Mouse (Mus musculus) liver, embryonic 11.5 days (tissue): ENCODE results near the gene Pik3c2a. TPM values are rescaled to one million over a fixed set of nuclear protein-coding genes. Genes with fewer than 3 reads are reported as not detected.

ENCODE experiments used
- ATAC-seq: fragments of 200-750 bp; cut with Nextera tagmentation; replicated peaks from 2 replicates; pipeline ENCODE4 v1.8.0; 2017; ENCODE audit warnings: moderate number of reproducible peaks, mild to moderate bottlenecking, moderate TSS enrichment, moderate library complexity; ENCODE audit not compliant: low FRiP score
- DNase-seq: peaks from one replicate; pipeline ENCODE4 v3.0.0-alpha.2; 2017; ENCODE audit warnings: low spot score
- H3K27ac ChIP-seq: fragments of 300-500 bp; sonication (generic); 2 replicates; pipeline ENCODE4 v1.5.1; 2014; ENCODE audit warnings: mild to moderate bottlenecking, low read depth, low read length, control low read depth
- H3K27me3 ChIP-seq: fragments of 300-500 bp; sonication (generic); replicated peaks from 2 replicates; pipeline ENCODE4 v1.6.1; 2014; ENCODE audit warnings: low read length, mixed read lengths; ENCODE audit not compliant: control insufficient read depth, insufficient read depth
- H3K36me3 ChIP-seq: fragments of 300-500 bp; sonication (generic); 2 replicates; pipeline ENCODE4 v1.6.1; 2014; ENCODE audit warnings: mild to moderate bottlenecking, low read length, moderate library complexity, mixed read lengths; ENCODE audit not compliant: control insufficient read depth, insufficient read depth
- H3K4me1 ChIP-seq: fragments of 300-500 bp; sonication (generic); replicated peaks from 2 replicates; pipeline ENCODE4 v1.6.1; 2014; ENCODE audit warnings: low read length, mixed read lengths; ENCODE audit not compliant: control insufficient read depth, insufficient read depth
- H3K4me2 ChIP-seq: fragments of 300-500 bp; sonication (generic); 2 replicates; pipeline ENCODE4 v1.6.1; 2014; ENCODE audit warnings: mild to moderate bottlenecking, control low read depth, moderate library complexity
- H3K4me3 ChIP-seq: fragments of 300-500 bp; sonication (generic); 2 replicates; pipeline ENCODE4 v1.5.1; 2014; ENCODE audit warnings: low read depth, low read length, control low read depth
- H3K9ac ChIP-seq: fragments of 300-500 bp; sonication (generic); 2 replicates; pipeline ENCODE4 v1.6.1; 2014; ENCODE audit warnings: low read depth, low read length, control low read depth
- H3K9me3 ChIP-seq: fragments of 300-500 bp; sonication (generic); 2 replicates; pipeline ENCODE4 v1.6.1; 2016; ENCODE audit warnings: low read length, inconsistent platforms, mixed read lengths; ENCODE audit not compliant: control insufficient read depth
- WGBS: fragments of 180-500 bp; shearing (Covaris S2); extraction: QIAGEN DNeasy Blood & Tissue Kit; methylation state at CpG from one replicate; pipeline ENCODE4 v1.1.7; 2014; 5-methylcytosine and 5-hydroxymethylcytosine counted together
- polyA plus RNA-seq: library from polyadenylated mRNA; unstranded; fragments of >200 nt; fragmentation: Nextera tagmentation; extraction: Ambion mirVana; gene quantifications from 2 replicates; pipeline ENCODE4 v1.2.1, GENCODE M21; 2014

The Pik3c2a gene
- polyA plus RNA-seq, 1 experiment from 2014 or later: 16.8 TPM

- DNase-seq (no peak), ATAC-seq (no peak)
- Histone ChIP-seq H3K27me3 (no peaks in the 10 kb centered on the region), H3K36me3 (peaks cover 27% of the 10 kb centered on the region), H3K4me1 (peaks cover 2% of the 10 kb centered on the region; the same call in 1 of the 2 replicates), H3K4me3 (no peak overlapping the region), H3K9ac (no peak overlapping the region), H3K27ac (no peak overlapping the region), H3K9me3 (no peaks in the 10 kb centered on the region), H3K4me2 (no peak overlapping the region)
- 70% methylated on average over 5 of the region's 5 CpGs for WGBS
Measured at GRCm38 (mm10) chr7:116327901-116328300, 115.3 kb downstream of the Pik3c2a start.

- DNase-seq (peak; percentile 59), ATAC-seq (peak; percentile 72)
- H3K27ac ChIP-seq: no peak overlapping the region
- H3K27me3 ChIP-seq: no peaks in the 10 kb centered on the region
- H3K9ac ChIP-seq: no peak overlapping the region
- WGBS: 33% methylated on average over 10 of the region's 10 CpGs
- no peaks in the 10 kb centered on the region for H3K36me3 ChIP-seq
- 0 out of 2 replicates have a peak overlapping the region, but pooled peaks have one; percentile 41 for H3K4me2 ChIP-seq
- no peaks in the 10 kb centered on the region for H3K9me3 ChIP-seq
- no peak overlapping the region for H3K4me3 ChIP-seq
- no peaks in the 10 kb centered on the region for H3K4me1 ChIP-seq
Measured at GRCm38 (mm10) chr7:116323331-116323964, 119.8 kb downstream of the Pik3c2a start.

- Histone ChIP-seq H3K4me3 (peak overlapping the region; percentile 17; the same call in 1 of the 2 replicates), H3K27me3 (peaks cover 9% of the 10 kb centered on the region; the same call in 1 of the 2 replicates), H3K4me1 (peaks cover 7% of the 10 kb centered on the region; the same call in 1 of the 2 replicates), H3K4me2 (peak overlapping the region; percentile 96), H3K9me3 (no peaks in the 10 kb centered on the region), H3K27ac (no peak overlapping the region), H3K36me3 (no peaks in the 10 kb centered on the region), H3K9ac (peak overlapping the region; percentile 17; the same call in 1 of the 2 replicates)
- DNase-seq: no peak
- ATAC-seq: no peak
- WGBS: 10% methylated on average over 9 of the region's 9 CpGs
Measured at GRCm38 (mm10) chr7:116309456-116309855, 133.8 kb downstream of the Pik3c2a start.

- no peaks in the 10 kb centered on the region for H3K9me3 ChIP-seq
- H3K4me1 ChIP-seq: peaks cover 7% of the 10 kb centered on the region; the same call in 1 of the 2 replicates
- DNase-seq (peak; percentile 51), ATAC-seq (peak; percentile 19)
- H3K4me3 ChIP-seq: peak overlapping the region; percentile 88
- H3K27ac ChIP-seq: peak overlapping the region; percentile 11; the same call in 1 of the 2 replicates
- H3K27me3 ChIP-seq: peaks cover 9% of the 10 kb centered on the region; the same call in 1 of the 2 replicates
- H3K36me3 ChIP-seq: no peaks in the 10 kb centered on the region
- peak overlapping the region; percentile 96 for H3K4me2 ChIP-seq
- WGBS: 3% methylated on average over 16 of the region's 16 CpGs
- H3K9ac ChIP-seq: peak overlapping the region; percentile 69
Measured at GRCm38 (mm10) chr7:116308632-116308991, 134.6 kb downstream of the Pik3c2a start.

GRCm38 (mm10) chr7:116307871-116308631, 135.2 kb downstream of the Pik3c2a start, which contains the start of gene Plekha7:
TSS of gene Plekha7 (minus strand) at chr7:116308376.
- 0% methylated on average over 58 of the region's 65 CpGs for WGBS
- Histone ChIP-seq H3K9me3 (no peaks in the 10 kb centered on the region), H3K36me3 (no peaks in the 10 kb centered on the region), H3K4me2 (peak within 1 kb of the TSS; percentile 96), H3K9ac (peak within 1 kb of the TSS; percentile 69), H3K4me1 (peaks cover 7% of the 10 kb centered on the region; the same call in 1 of the 2 replicates), H3K4me3 (peak within 1 kb of the TSS; percentile 88), H3K27me3 (peaks cover 9% of the 10 kb centered on the region; the same call in 1 of the 2 replicates), H3K27ac (peak within 1 kb of the TSS; percentile 11; the same call in 1 of the 2 replicates)
- ATAC-seq (peak; percentile 80), DNase-seq (peak; percentile 80)

GRCm38 (mm10) chr7:116307099-116307870, 136.0 kb downstream of the Pik3c2a start:
- H3K9me3 ChIP-seq: no peaks in the 10 kb centered on the region
- H3K36me3 ChIP-seq: no peaks in the 10 kb centered on the region
- H3K27me3 ChIP-seq: peaks cover 9% of the 10 kb centered on the region; the same call in 1 of the 2 replicates
- peaks cover 7% of the 10 kb centered on the region; the same call in 1 of the 2 replicates for H3K4me1 ChIP-seq
- peak overlapping the region; percentile 96 for H3K4me2 ChIP-seq
- H3K27ac ChIP-seq: no peak overlapping the region
- ATAC-seq (peak; percentile 72), DNase-seq (peak; percentile 76)
- under 1% methylated on average over 62 of the region's 63 CpGs for WGBS
- H3K9ac ChIP-seq: peak overlapping the region; percentile 69
- H3K4me3 ChIP-seq: peak overlapping the region; percentile 88

- Histone ChIP-seq H3K9ac (no peak overlapping the region), H3K27ac (no peak overlapping the region)
- no peak for DNase-seq
Measured at GRCm38 (mm10) chr7:116306601-116307000, 136.6 kb downstream of the Pik3c2a start.

More at GRCm38 (mm10) chr7:116306601-116307000, 136.6 kb downstream of the Pik3c2a start:
- Histone ChIP-seq H3K36me3 (no peaks in the 10 kb centered on the region), H3K9me3 (no peaks in the 10 kb centered on the region), H3K4me2 (peak overlapping the region; percentile 96), H3K4me1 (peaks cover 7% of the 10 kb centered on the region; the same call in 1 of the 2 replicates), H3K4me3 (peak overlapping the region; percentile 88; the same call in 1 of the 2 replicates), H3K27me3 (peaks cover 9% of the 10 kb centered on the region; the same call in 1 of the 2 replicates)
- WGBS: 23% methylated on average over 5 of the region's 5 CpGs
- no peak for ATAC-seq
